Mouse (Mus musculus) heart, postnatal 0 days (tissue): ENCODE results near the gene Enpp3. TPM values are rescaled to one million over a fixed set of nuclear protein-coding genes. Genes with fewer than 3 reads are reported as not detected.

Experiments used
- ATAC-seq: fragments of 200-750 bp; cut with Nextera tagmentation; 2 replicates; pipeline ENCODE4 v1.8.0; 2017; ENCODE audit warnings: low read depth, moderate number of reproducible peaks, moderate library complexity; ENCODE audit not compliant: insufficient read depth
- DNase-seq: peaks from one replicate; pipeline ENCODE4 v3.0.0-alpha.2; 2016; ENCODE audit warnings: low spot score
- H3K27ac ChIP-seq: fragments of 300-500 bp; sonication (generic); 2 replicates; pipeline ENCODE4 v1.5.1; 2014; ENCODE audit warnings: low read depth, mild to moderate bottlenecking
- H3K27me3 ChIP-seq: fragments of 300-500 bp; sonication (generic); 2 replicates; pipeline ENCODE4 v1.6.1; 2014; ENCODE audit warnings: low read length, mixed read lengths; ENCODE audit not compliant: control insufficient read depth, insufficient read depth
- H3K36me3 ChIP-seq: fragments of 300-500 bp; sonication (generic); replicated peaks from 2 replicates; pipeline ENCODE4 v1.6.1; 2014; ENCODE audit warnings: low read length, mixed read lengths; ENCODE audit not compliant: control insufficient read depth, insufficient read depth
- H3K4me1 ChIP-seq: fragments of 300-500 bp; sonication (generic); 2 replicates; pipeline ENCODE4 v1.6.1; 2014; ENCODE audit warnings: antibody characterized with exemption; ENCODE audit not compliant: control insufficient read depth, insufficient read depth
- H3K4me2 ChIP-seq: fragments of 300-500 bp; sonication (generic); 2 replicates; pipeline ENCODE4 v1.6.1; 2014; ENCODE audit warnings: low read depth, mild to moderate bottlenecking, low read length, moderate library complexity
- H3K4me3 ChIP-seq: fragments of 300-500 bp; sonication (generic); 2 replicates; pipeline ENCODE4 v1.5.1; 2014; ENCODE audit warnings: low read depth, low read length
- H3K9ac ChIP-seq: fragments of 300-500 bp; sonication (generic); replicated peaks from 2 replicates; pipeline ENCODE4 v1.6.1; 2014; ENCODE audit warnings: low read depth, low read length, mixed read lengths
- H3K9me3 ChIP-seq: fragments of 300-500 bp; sonication (generic); replicated peaks from 2 replicates; pipeline ENCODE4 v1.6.1; 2016; ENCODE audit warnings: low read length; ENCODE audit not compliant: control insufficient read depth
- CTCF ChIP-seq: IDR thresholded peaks from 2 replicates; pipeline ENCODE4 v1.5.1; 2016; ENCODE audit warnings: antibody characterized with exemption, control low read depth, low read depth
- EP300 ChIP-seq: IDR thresholded peaks from 2 replicates; pipeline ENCODE4 v1.6.1; 2016; ENCODE audit warnings: antibody characterized with exemption, low read depth
- WGBS: fragments of 180-500 bp; shearing (Covaris S2); extraction: QIAGEN DNeasy Blood & Tissue Kit; methylation state at CpG from one replicate; pipeline ENCODE4 v1.1.7; 2014; 5-methylcytosine and 5-hydroxymethylcytosine counted together
- polyA plus RNA-seq: library from polyadenylated mRNA; unstranded; fragments of >200 nt; fragmentation: Nextera tagmentation; extraction: Ambion mirVana; gene quantifications from 2 replicates; pipeline ENCODE4 v1.2.1, GENCODE M21; 2015
- total RNA-seq: library from RNA; depleted of rRNA; stranded (reverse); fragments of >200 nt; gene quantifications from 2 replicates; pipeline ENCODE4 v1.2.3, GENCODE M21; 2014; ENCODE audit warnings: low replicate concordance; rRNA removed

Gene Enpp3
- total and polyA plus RNA-seq, 2 experiments from 2014 or later, result 2.3 to 4.7 TPM

- no peaks in the 10 kb centered on the region for H3K4me1 ChIP-seq
- H3K4me3 ChIP-seq, result no peak overlapping the region
- H3K27ac ChIP-seq, result no peak overlapping the region
- DNase-seq, result no peak
- 88% methylated on average over 2 of the region's 2 CpGs for WGBS
- no peak overlapping the region for H3K9ac ChIP-seq
- H3K36me3 ChIP-seq, result no peaks in the 10 kb centered on the region
- ATAC-seq, result no peak
- H3K4me2 ChIP-seq, result no peak overlapping the region
- H3K27me3 ChIP-seq, result no peaks in the 10 kb centered on the region
- TF ChIP-seq EP300 (no peak), CTCF (no peak)
- no peaks in the 10 kb centered on the region for H3K9me3 ChIP-seq
These were observed 117.4 kb downstream of the Enpp3 start for GRCm38 (mm10) chr10:24725197-24725596.

Other genes starting within 250 kb of the Enpp3 start
- 265 and 376 TPM in 2 replicates for gene Ccn2, start 247.4 kb downstream of the Enpp3 start, total RNA-seq
- gene Ccn2, start 247.4 kb downstream of the Enpp3 start, polyA plus RNA-seq, result 15.3 and 24.4 TPM in 2 replicates
- 2.5 and 3.1 TPM in 2 replicates for gene Enpp1, start 130.7 kb downstream of the Enpp3 start, total RNA-seq
- gene Enpp1, start 130.7 kb downstream of the Enpp3 start, polyA plus RNA-seq, result 1.8 and 2.0 TPM in 2 replicates
- gene Med23, start 27.2 kb upstream of the Enpp3 start, total RNA-seq, result 11.5 and 35.0 TPM in 2 replicates
- 6.2 and 7.1 TPM in 2 replicates for gene Med23, start 27.2 kb upstream of the Enpp3 start, polyA plus RNA-seq
- gene Arg1, start 84.7 kb upstream of the Enpp3 start, total RNA-seq, result 1.1 and 3.5 TPM in 2 replicates
- gene Arg1, start 84.7 kb upstream of the Enpp3 start, polyA plus RNA-seq, result 0.23 and 0.27 TPM in 2 replicates